Mouse (Mus musculus) bone marrow macrophage, adult 2 months (primary cell): ENCODE data around the gene Gdf2.

ENCODE experiments used
- CTCF ChIP-seq: IDR thresholded peaks from 2 replicates; pipeline ENCODE4 v1.5.1; 2012; ENCODE audit warnings: low read depth, mild to moderate bottlenecking, low read length, moderate library complexity
- POLR2A ChIP-seq: IDR thresholded peaks from 2 replicates; pipeline ENCODE4 v1.6.1; 2012; ENCODE audit warnings: mild to moderate bottlenecking, low read depth, low read length, borderline replicate concordance

GRCm38 (mm10) chr14:33891507-33891906 is 49.3 kb upstream of the Gdf2 start:
- no peak for TF ChIP-seq CTCF
- no peak for TF ChIP-seq POLR2A
